8 mouse cellular contexts compared by ENCODE assay signal in genomic region chr7:65527071-65528007, GRCm38 (mm10). TPM values are rescaled to one million over a fixed set of nuclear protein-coding genes. Genes with fewer than 3 reads are reported as not detected.
A peak's percentile ranks its signal among the peaks of the same experiment; 100 is the strongest.
DNase-seq lines count a peak whose midpoint lies in the region; ATAC-seq and TF ChIP-seq lines count a peak whose summit lies in the region.

Gene Tjp1, minus strand, starts transcription at chr7:65527781.

- peak within 1 kb of the TSS; percentile 59 for H3K9ac ChIP-seq in heart, embryonic 14.5 days (ENCODE audit: low read length)
- peak within 1 kb of the TSS; percentile 61 for H3K9ac ChIP-seq in stomach, embryonic 16.5 days (ENCODE audit: low read length)

- TF ChIP-seq CTCF in bone marrow, adult 2 months (IDR thresholded peaks at IDR 0.05; ENCODE audit: control insufficient read depth, insufficient read depth, low read length): no peak

- no peak within 1 kb of the TSS for H3K27ac ChIP-seq in bone marrow, adult 2 months (ENCODE audit: control insufficient read depth, insufficient read depth, low read depth, low read length, poor library complexity)
- H3K27ac ChIP-seq in forebrain, embryonic 10.5 days: peak within 1 kb of the TSS; percentile 81
- H3K27ac ChIP-seq in heart, embryonic 14.5 days (replicated peaks in 1 of 2; ENCODE audit: control insufficient read depth in 1 of 2, insufficient read depth in 1 of 2, low read depth in 2 of 2, low read length in 2 of 2): no peak within 1 kb of the TSS
- no peak within 1 kb of the TSS for H3K27ac ChIP-seq in stomach, embryonic 16.5 days (ENCODE audit: low read length)

- no peaks in the 10 kb centered on the region for H3K4me1 ChIP-seq in bone marrow, adult 2 months (ENCODE audit: control insufficient read depth, insufficient read depth, low read length)
- H3K4me1 ChIP-seq in forebrain, embryonic 10.5 days: peaks cover 15% of the 10 kb centered on the region
- H3K4me1 ChIP-seq in heart, embryonic 14.5 days (ENCODE audit: control insufficient read depth in 2 of 2, insufficient read depth in 2 of 2, low read length in 2 of 2): peaks cover 0 to 3% of the 10 kb centered on the region in 2 experiments; a peak in 2 of 4 replicates
- H3K4me1 ChIP-seq in stomach, embryonic 16.5 days (ENCODE audit: control insufficient read depth, insufficient read depth, low read length): no peaks in the 10 kb centered on the region

- no peaks in the 10 kb centered on the region for H3K9me3 ChIP-seq in forebrain, embryonic 10.5 days
- H3K9me3 ChIP-seq in heart, embryonic 14.5 days (ENCODE audit: control insufficient read depth, low read length): no peaks in the 10 kb centered on the region
- H3K9me3 ChIP-seq in stomach, embryonic 16.5 days (replicated peaks; ENCODE audit: control insufficient read depth, low read length): no peaks in the 10 kb centered on the region

- H3K27me3 ChIP-seq in forebrain, embryonic 10.5 days (ENCODE audit: poor library complexity, severe bottlenecking): peaks cover 84% of the 10 kb centered on the region
- H3K27me3 ChIP-seq in heart, embryonic 14.5 days (ENCODE audit: control insufficient read depth, insufficient read depth, low read length): peaks cover 43% of the 10 kb centered on the region
- H3K27me3 ChIP-seq in stomach, embryonic 16.5 days (ENCODE audit: control insufficient read depth, insufficient read depth, low read length): peaks cover 29% of the 10 kb centered on the region

- TF ChIP-seq POLR2A in bone marrow, adult 2 months (IDR thresholded peaks at IDR 0.05; ENCODE audit: borderline replicate concordance, control insufficient read depth, low read depth, low read length): no peak

- no peaks in the 10 kb centered on the region for H3K36me3 ChIP-seq in forebrain, embryonic 10.5 days (replicated peaks)
- H3K36me3 ChIP-seq in heart, embryonic 14.5 days (ENCODE audit: control insufficient read depth, insufficient read depth, low read length): no peaks in the 10 kb centered on the region
- no peaks in the 10 kb centered on the region for H3K36me3 ChIP-seq in stomach, embryonic 16.5 days (ENCODE audit: control insufficient read depth, insufficient read depth, low read length)

- no peak for ATAC-seq in heart, embryonic 14.5 days (ENCODE audit: insufficient number of reproducible peaks, insufficient read depth, low FRiP score, low read depth)
- peak; percentile 53; the same call in 1 of the 2 replicates for ATAC-seq in stomach, embryonic 16.5 days (ENCODE audit: insufficient read depth, low FRiP score)
- ATAC-seq in activated CD4-positive, CD25-positive, alpha-beta regulatory T cell, adult 4 months: no peak

- WGBS in bone marrow, adult 2 months: 4% methylated on average over 101 of the region's 115 CpGs
- under 1% methylated on average over 115 of the region's 115 CpGs for WGBS in forebrain, embryonic 10.5 days
- WGBS in heart, embryonic 14.5 days: under 1% methylated on average over 99 of the region's 115 CpGs
- WGBS in stomach, embryonic 16.5 days: under 1% methylated on average over 109 of the region's 115 CpGs

- no peak within 1 kb of the TSS for H3K4me3 ChIP-seq in bone marrow, adult 2 months (replicated peaks; ENCODE audit: control insufficient read depth, low read depth, low read length)
- H3K4me3 ChIP-seq in forebrain, embryonic 10.5 days: peak within 1 kb of the TSS; percentile 78
- peak within 1 kb of the TSS; percentile 64 to 66 for H3K4me3 ChIP-seq in heart, embryonic 14.5 days (ENCODE audit: control insufficient read depth in 1 of 2, insufficient read depth in 1 of 2, low read depth in 1 of 2, low read length in 2 of 2)
- H3K4me3 ChIP-seq in stomach, embryonic 16.5 days (replicated peaks; ENCODE audit: low read length): peak within 1 kb of the TSS; percentile 60

- peak; percentile 71 for DNase-seq in Muller cell, postnatal 12 days (ENCODE audit: inconsistent ontology term)
- peak; percentile 61 for DNase-seq in forebrain, embryonic 10.5 days (ENCODE audit: extremely low spot score, low spot score)
- DNase-seq in layer of hippocampus, postnatal 25 days (ENCODE audit: extremely low spot score in 1 of 2, low spot score in 1 of 2): peak; percentile 57 to 62
- DNase-seq in mesoderm, embryonic 11.5 days (ENCODE audit: low read depth, low spot score): peak; percentile 49

- peak within 1 kb of the TSS; percentile 99 for H3K4me2 ChIP-seq in heart, embryonic 14.5 days (ENCODE audit: low read length)
- H3K4me2 ChIP-seq in stomach, embryonic 16.5 days (ENCODE audit: low read depth, low read length): peak within 1 kb of the TSS; percentile 96

RNA-seq across cellular contexts. Expression of gene Tjp1, which starts in this region (rescaled TPM):
- 1.2 and 16.9 TPM in 2 replicates for polyA plus RNA-seq in bone marrow, adult 2 months (2011; ENCODE audit: insufficient read depth, insufficient read length, low replicate concordance, missing spikeins)
- 27.8 and 29.8 TPM in 2 replicates for polyA plus RNA-seq in forebrain, embryonic 10.5 days (2016; fragmentation: Nextera tagmentation; extraction: Ambion mirVana)
- polyA plus RNA-seq in heart, embryonic 14.5 days (2014; fragmentation: Nextera tagmentation; extraction: Ambion mirVana): 15.3 and 18.2 TPM in 2 replicates
- total RNA-seq in layer of hippocampus, postnatal 25 days (2021): 100 to 1,000 TPM; 149 to 169 TPM
- polyA plus RNA-seq in stomach, embryonic 16.5 days (2015; fragmentation: Nextera tagmentation; extraction: Ambion mirVana): 21.1 and 22.1 TPM in 2 replicates
- polyA plus RNA-seq in activated CD4-positive, CD25-positive, alpha-beta regulatory T cell, adult 4 months (2017; shearing (Covaris generic)): not detected
